Mouse (Mus musculus): Measurements from ENCODE around the gene Troap. TPM values are rescaled to one million over a fixed set of nuclear protein-coding genes. Genes with fewer than 3 reads are reported as not detected.
A peak's percentile ranks its signal among the peaks of the same experiment; 100 is the strongest.

The Troap gene
- total RNA-seq, 1 experiment, result 27.8 TPM

GRCm38 (mm10) chr15:99031388-99031675 is 43.0 kb upstream of the Troap start:
- no peaks in the 10 kb centered on the region for H3K9me3 ChIP-seq (ENCODE audit: control insufficient read depth, insufficient read depth, low read depth, low read length)
- no peak for TF ChIP-seq HCFC1 (IDR thresholded peaks at IDR 0.05; ENCODE audit: borderline replicate concordance, insufficient read depth, low read length)
- no peak for TF ChIP-seq ZNF384 (IDR thresholded peaks at IDR 0.05; ENCODE audit: low read depth, low read length)
- TF ChIP-seq MAFK (IDR thresholded peaks at IDR 0.05; ENCODE audit: insufficient read depth, low read depth, low read length), result no peak
- TF ChIP-seq ZC3H11A (IDR thresholded peaks at IDR 0.05; ENCODE audit: borderline replicate concordance, low read depth, low read length), result no peak
- no peak for TF ChIP-seq CHD2 (IDR thresholded peaks at IDR 0.05; ENCODE audit: low read depth, low read length)
- peak overlapping the region; percentile 94 for H3K4me3 ChIP-seq (ENCODE audit: insufficient read depth in 1 of 2, low read depth in 1 of 2, low read length in 2 of 2, poor library complexity in 1 of 2, severe bottlenecking in 1 of 2)
- H3K36me3 ChIP-seq (ENCODE audit: control insufficient read depth, insufficient read depth, low read length, poor library complexity, severe bottlenecking), result peaks cover 24% of the 10 kb centered on the region
- DNase-seq (ENCODE audit: low read depth, low spot score), result no peak
- H3K9ac ChIP-seq (ENCODE audit: insufficient read depth, low read depth, low read length, poor library complexity, severe bottlenecking), result peak overlapping the region; percentile 95
- no peaks in the 10 kb centered on the region; a peak in 1 of 4 replicates for H3K4me1 ChIP-seq (ENCODE audit: control insufficient read depth in 2 of 2, insufficient read depth in 2 of 2, low read length in 2 of 2, poor library complexity in 1 of 2)
- in situ Hi-C loops (cut with MboI; ENCODE audit: low sequenced_read_pairs in 2 of 2, unreplicated experiment in 2 of 2), result no loop called here
- no peak overlapping the region for H3K27ac ChIP-seq (ENCODE audit: insufficient read depth, low read depth, low read length, poor library complexity, severe bottlenecking)

- no peaks in the 10 kb centered on the region for H3K9me3 ChIP-seq (ENCODE audit: control insufficient read depth, insufficient read depth, low read depth, low read length)
- peak overlapping the region; percentile 94 for H3K4me3 ChIP-seq (ENCODE audit: insufficient read depth in 1 of 2, low read depth in 1 of 2, low read length in 2 of 2, poor library complexity in 1 of 2, severe bottlenecking in 1 of 2)
- H3K36me3 ChIP-seq (ENCODE audit: control insufficient read depth, insufficient read depth, low read length, poor library complexity, severe bottlenecking), result peaks cover 30% of the 10 kb centered on the region
- no peak for DNase-seq (ENCODE audit: low read depth, low spot score)
- H3K9ac ChIP-seq (ENCODE audit: insufficient read depth, low read depth, low read length, poor library complexity, severe bottlenecking), result peak overlapping the region; percentile 63
- H3K4me1 ChIP-seq (ENCODE audit: control insufficient read depth in 2 of 2, insufficient read depth in 2 of 2, low read length in 2 of 2, poor library complexity in 1 of 2), result no peaks in the 10 kb centered on the region; a peak in 1 of 4 replicates
- no peak for TF ChIP-seq HCFC1 (IDR thresholded peaks at IDR 0.05; ENCODE audit: borderline replicate concordance, insufficient read depth, low read length)
- TF ChIP-seq ZC3H11A (IDR thresholded peaks at IDR 0.05; ENCODE audit: borderline replicate concordance, low read depth, low read length), result no peak
- no peak overlapping the region for H3K27ac ChIP-seq (ENCODE audit: insufficient read depth, low read depth, low read length, poor library complexity, severe bottlenecking)
- in situ Hi-C loops (cut with MboI; ENCODE audit: low sequenced_read_pairs in 2 of 2, unreplicated experiment in 2 of 2), result no loop called here
Observed at GRCm38 (mm10) chr15:99032041-99032725, 42.2 kb upstream of the Troap start.

GRCm38 (mm10) chr15:99032726-99033250 is 41.6 kb upstream of the Troap start:
- peak overlapping the region; percentile 63 for H3K9ac ChIP-seq (ENCODE audit: insufficient read depth, low read depth, low read length, poor library complexity, severe bottlenecking)
- H3K27ac ChIP-seq (ENCODE audit: insufficient read depth, low read depth, low read length, poor library complexity, severe bottlenecking), result no peak overlapping the region
- no peak for TF ChIP-seq HCFC1 (IDR thresholded peaks at IDR 0.05; ENCODE audit: borderline replicate concordance, insufficient read depth, low read length)
- H3K9me3 ChIP-seq (ENCODE audit: control insufficient read depth, insufficient read depth, low read depth, low read length), result no peaks in the 10 kb centered on the region
- no peak for DNase-seq (ENCODE audit: low read depth, low spot score)
- H3K4me1 ChIP-seq (ENCODE audit: control insufficient read depth in 2 of 2, insufficient read depth in 2 of 2, low read length in 2 of 2, poor library complexity in 1 of 2), result no peaks in the 10 kb centered on the region; a peak in 1 of 4 replicates
- H3K4me3 ChIP-seq (ENCODE audit: insufficient read depth in 1 of 2, low read depth in 1 of 2, low read length in 2 of 2, poor library complexity in 1 of 2, severe bottlenecking in 1 of 2), result peak overlapping the region; percentile 94
- H3K36me3 ChIP-seq (ENCODE audit: control insufficient read depth, insufficient read depth, low read length, poor library complexity, severe bottlenecking), result peaks cover 30% of the 10 kb centered on the region
- in situ Hi-C loops (cut with MboI; ENCODE audit: low sequenced_read_pairs in 2 of 2, unreplicated experiment in 2 of 2), result no loop called here

- Histone ChIP-seq H3K9ac (ENCODE audit: insufficient read depth, low read depth, low read length, poor library complexity, severe bottlenecking) (no peak overlapping the region), H3K9me3 (ENCODE audit: control insufficient read depth, insufficient read depth, low read depth, low read length) (no peaks in the 10 kb centered on the region), H3K4me3 (ENCODE audit: insufficient read depth in 1 of 2, low read depth in 1 of 2, low read length in 2 of 2, poor library complexity in 1 of 2, severe bottlenecking in 1 of 2) (no peak overlapping the region), H3K36me3 (ENCODE audit: control insufficient read depth, insufficient read depth, low read length, poor library complexity, severe bottlenecking) (peaks cover 33% of the 10 kb centered on the region), H3K27ac (ENCODE audit: insufficient read depth, low read depth, low read length, poor library complexity, severe bottlenecking) (no peak overlapping the region), H3K4me1 (ENCODE audit: control insufficient read depth in 2 of 2, insufficient read depth in 2 of 2, low read length in 2 of 2, poor library complexity in 1 of 2) (no peaks in the 10 kb centered on the region; a peak in 1 of 4 replicates)
- in situ Hi-C loops (cut with MboI; ENCODE audit: low sequenced_read_pairs in 2 of 2, unreplicated experiment in 2 of 2), result no loop called here
- no peak for DNase-seq (ENCODE audit: low read depth, low spot score)
- TF ChIP-seq ZNF384 (IDR thresholded peaks at IDR 0.05; ENCODE audit: low read depth, low read length), result peak; percentile 61; the same call in 1 of the 2 replicates
- no peak for TF ChIP-seq CHD2 (IDR thresholded peaks at IDR 0.05; ENCODE audit: low read depth, low read length)
- TF ChIP-seq HCFC1 (IDR thresholded peaks at IDR 0.05; ENCODE audit: borderline replicate concordance, insufficient read depth, low read length), result no peak
- TF ChIP-seq ZC3H11A (IDR thresholded peaks at IDR 0.05; ENCODE audit: borderline replicate concordance, low read depth, low read length), result no peak
Observed at GRCm38 (mm10) chr15:99033498-99034270, 40.7 kb upstream of the Troap start.

All from ES-E14 (cell line).